Mouse (Mus musculus): ENCODE measurements around the gene 1700102P08Rik.

The 1700102P08Rik gene

DNA sequence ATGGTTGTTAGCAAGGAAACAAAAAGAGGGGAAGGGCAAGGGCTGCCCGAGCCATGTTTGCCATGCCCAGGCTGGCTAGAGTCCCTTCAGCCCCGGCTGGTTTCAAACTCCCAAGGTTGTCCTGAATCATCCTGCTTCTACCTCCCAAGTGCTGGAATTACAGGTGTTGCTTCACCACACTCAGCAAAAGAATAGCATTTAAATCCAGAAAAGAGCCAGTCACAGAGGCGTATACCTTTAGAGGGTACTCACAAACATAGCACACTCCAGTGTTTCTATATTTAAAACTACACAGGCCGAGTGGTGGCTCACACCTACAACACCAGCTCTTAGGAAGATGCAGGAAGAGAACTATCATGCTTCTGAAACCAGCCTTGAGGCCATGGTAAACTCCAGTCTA lies 16.9 kb downstream of the 1700102P08Rik start:
- in situ Hi-C loops (cut with MboI, MseI), result no loop called here

DNA sequence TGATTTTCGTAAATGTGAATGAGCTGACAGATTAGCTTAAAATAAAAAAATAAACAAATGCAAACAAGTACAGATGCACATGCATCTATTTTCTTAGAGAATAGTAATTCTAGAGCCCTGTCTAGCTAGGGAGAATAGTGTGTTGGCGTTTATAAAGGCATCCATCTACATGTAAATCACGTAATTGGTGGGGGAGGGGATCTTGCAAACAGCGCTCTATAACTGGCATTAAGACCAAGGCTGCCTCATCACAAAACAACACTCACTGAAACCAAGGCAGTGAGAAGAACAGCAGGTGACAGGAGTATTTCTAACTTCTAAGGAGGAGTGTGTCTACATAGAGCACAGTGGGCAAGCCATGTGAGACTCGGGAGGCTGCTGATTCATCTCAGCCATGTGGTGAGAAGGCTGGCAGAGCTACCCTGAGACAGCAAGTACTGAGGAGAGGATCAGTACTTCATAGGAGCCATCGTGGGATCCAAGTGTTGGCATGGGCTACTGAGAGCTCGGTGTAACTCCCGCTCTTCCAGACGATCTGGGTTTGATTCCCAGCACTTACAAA lies 18.9 kb downstream of the 1700102P08Rik start:
- in situ Hi-C loops (cut with MboI, MseI), result no loop called here

DNA sequence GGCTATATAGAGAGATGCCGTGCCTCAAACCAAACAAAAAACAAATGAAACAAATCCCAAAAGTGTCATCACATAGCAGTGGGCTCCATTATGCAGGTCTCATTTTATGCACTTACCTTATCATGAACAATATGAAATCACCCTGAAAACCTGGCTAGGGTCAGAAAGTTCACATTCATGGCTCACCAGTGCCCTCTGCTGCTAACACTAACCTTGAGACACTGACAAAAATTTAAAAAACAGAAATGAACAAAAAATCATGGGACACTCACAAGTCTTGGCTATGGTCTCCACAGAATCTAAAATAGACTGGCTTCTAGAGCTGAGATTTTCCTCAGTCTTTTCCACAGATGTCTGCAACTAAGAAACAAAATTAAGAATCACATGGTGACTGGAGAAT lies 19.6 kb downstream of the 1700102P08Rik start:
- in situ Hi-C loops (cut with MboI, MseI), result no loop called here

DNA sequence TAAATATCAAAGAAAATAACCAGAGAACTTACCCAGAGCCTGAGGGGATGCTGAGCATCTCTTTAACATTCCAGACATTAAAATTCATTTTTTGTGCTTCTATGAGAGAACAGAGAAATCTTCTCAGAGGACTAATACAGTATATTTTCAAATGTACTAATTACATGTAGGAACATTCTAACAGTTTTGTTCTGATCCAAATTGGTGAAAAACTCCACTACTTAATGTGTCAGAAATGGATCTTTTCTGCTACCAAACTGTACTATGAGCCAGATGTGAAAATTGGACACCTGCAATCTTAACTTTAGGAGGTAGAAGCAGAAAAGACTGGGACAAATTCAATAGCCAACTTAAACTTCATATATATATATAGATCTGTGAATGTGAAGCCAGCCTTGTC lies 35.8 kb downstream of the 1700102P08Rik start, which contains the start of gene Ccdc36:
Gene Ccdc36, minus strand, starts transcription at position 101 of the 400 bp plus-strand sequence.
- in situ Hi-C loops (cut with MboI, MseI), result no loop called here

DNA sequence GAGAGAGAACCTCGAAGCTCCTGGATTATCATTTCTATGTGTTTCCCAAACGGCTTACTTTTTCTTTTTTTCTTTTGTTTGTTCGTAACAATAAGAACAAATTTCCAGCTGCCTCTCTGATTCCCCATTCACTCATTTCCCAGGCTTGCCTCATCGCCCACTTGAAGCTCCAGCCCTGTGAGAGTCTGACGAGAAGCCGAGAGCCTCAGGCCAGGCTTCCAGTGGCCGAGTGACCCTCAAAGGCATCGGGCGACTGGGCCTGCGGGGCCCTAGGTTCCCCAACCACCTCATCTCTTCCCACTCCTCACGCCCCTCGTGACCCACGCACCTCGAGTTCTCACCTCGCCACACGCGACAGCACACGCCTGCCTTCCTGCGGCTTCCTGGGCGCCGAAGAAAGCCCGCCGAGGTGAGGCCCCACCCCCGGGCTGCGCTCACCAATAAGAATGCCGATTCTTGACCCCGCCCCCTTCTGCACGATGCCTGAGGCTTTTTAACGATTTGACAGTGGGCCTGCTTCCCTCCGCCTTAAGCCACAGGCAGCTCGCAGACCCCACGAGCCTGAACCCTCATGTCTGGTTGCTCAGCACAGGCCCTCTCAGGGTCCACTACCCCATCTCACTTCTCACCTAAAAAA lies 38.9 kb downstream of the 1700102P08Rik start:
- in situ Hi-C loops (cut with MboI, MseI), result no loop called here

GRCm38 (mm10) chr9:108436182-108436581 lies 43.6 kb downstream of the 1700102P08Rik start, which contains the start of gene BC048562:
TSS of gene BC048562 (plus strand) at chr9:108436482.
- in situ Hi-C loops (cut with MboI, MseI), result no loop called here

GRCm38 (mm10) chr9:108439176-108439575 lies 46.6 kb downstream of the 1700102P08Rik start:
- in situ Hi-C loops (cut with MboI, MseI), result no loop called here

GRCm38 (mm10) chr9:108440485-108440884 lies 47.9 kb downstream of the 1700102P08Rik start:
- in situ Hi-C loops (cut with MboI, MseI), result no loop called here

GRCm38 (mm10) chr9:108441236-108441919 lies 48.8 kb downstream of the 1700102P08Rik start:
- in situ Hi-C loops (cut with MboI, MseI), result no loop called here

GRCm38 (mm10) chr9:108445125-108445524 lies 52.5 kb downstream of the 1700102P08Rik start:
- in situ Hi-C loops (cut with MboI, MseI), result no loop called here

DNA sequence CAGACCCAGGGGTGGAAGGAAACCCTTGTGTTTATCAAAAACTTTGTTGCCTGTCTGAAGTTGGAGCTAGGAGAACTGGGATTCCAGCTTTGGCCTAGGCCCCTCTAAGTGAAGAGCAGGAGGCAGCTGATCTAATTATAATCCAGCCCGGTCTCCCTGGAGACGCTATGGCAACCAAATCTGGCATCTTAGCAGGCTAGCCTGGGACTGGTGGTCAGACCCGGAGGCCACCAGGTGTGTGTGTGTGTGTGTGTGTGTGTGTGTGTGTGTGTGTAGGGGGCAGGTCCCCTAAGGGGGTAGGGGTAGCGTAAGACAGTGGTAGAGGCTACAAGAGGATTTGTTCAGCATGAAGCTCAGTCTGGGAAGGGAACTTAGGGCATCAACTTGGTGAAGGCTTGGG lies 57.3 kb downstream of the 1700102P08Rik start:
- in situ Hi-C loops (cut with MboI, MseI), result no loop called here

GRCm38 (mm10) chr9:108450292-108451169 lies 57.9 kb downstream of the 1700102P08Rik start:
- in situ Hi-C loops (cut with MboI, MseI), result no loop called here

- in situ Hi-C loops (cut with MboI, MseI), result no loop called here
Observed at GRCm38 (mm10) chr9:108451170-108451493, 58.5 kb downstream of the 1700102P08Rik start.

- in situ Hi-C loops (cut with MboI, MseI), result no loop called here
Observed at GRCm38 (mm10) chr9:108451519-108452160, 59.0 kb downstream of the 1700102P08Rik start.

- in situ Hi-C loops (cut with MboI, MseI), result no loop called here
Observed at GRCm38 (mm10) chr9:108452291-108452906, 59.8 kb downstream of the 1700102P08Rik start.

GRCm38 (mm10) chr9:108452911-108453310 lies 60.3 kb downstream of the 1700102P08Rik start:
- in situ Hi-C loops (cut with MboI, MseI), result no loop called here

- in situ Hi-C loops (cut with MboI, MseI), result no loop called here
Observed at GRCm38 (mm10) chr9:108453458-108453857, 60.9 kb downstream of the 1700102P08Rik start.

DNA sequence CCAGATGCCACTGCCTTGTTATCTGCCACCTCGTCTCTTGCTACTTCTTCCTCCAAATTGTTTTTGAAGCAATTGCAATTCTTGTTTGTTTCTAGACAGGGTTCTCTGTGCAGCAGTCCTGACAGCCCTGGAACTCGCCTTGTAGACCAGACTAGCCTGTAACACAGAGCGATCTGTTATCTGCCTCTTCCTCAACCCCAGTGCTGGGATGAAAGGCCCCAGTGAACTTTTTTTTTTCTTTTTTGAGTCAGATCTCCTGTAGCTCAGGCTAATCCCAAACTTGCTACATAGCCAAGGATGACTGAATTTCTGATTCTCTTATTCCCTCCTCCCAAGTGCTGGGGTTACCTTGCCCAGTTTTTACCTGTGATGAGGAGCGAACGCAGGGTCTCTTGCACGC lies 61.8 kb downstream of the 1700102P08Rik start:
- in situ Hi-C loops (cut with MboI, MseI), result no loop called here

GRCm38 (mm10) chr9:108455747-108456571 lies 63.4 kb downstream of the 1700102P08Rik start:
- in situ Hi-C loops (cut with MboI, MseI), result no loop called here

- in situ Hi-C loops (cut with MboI, MseI), result no loop called here
Observed at GRCm38 (mm10) chr9:108456953-108457352, 64.3 kb downstream of the 1700102P08Rik start.
